In the genomic region with DNA sequence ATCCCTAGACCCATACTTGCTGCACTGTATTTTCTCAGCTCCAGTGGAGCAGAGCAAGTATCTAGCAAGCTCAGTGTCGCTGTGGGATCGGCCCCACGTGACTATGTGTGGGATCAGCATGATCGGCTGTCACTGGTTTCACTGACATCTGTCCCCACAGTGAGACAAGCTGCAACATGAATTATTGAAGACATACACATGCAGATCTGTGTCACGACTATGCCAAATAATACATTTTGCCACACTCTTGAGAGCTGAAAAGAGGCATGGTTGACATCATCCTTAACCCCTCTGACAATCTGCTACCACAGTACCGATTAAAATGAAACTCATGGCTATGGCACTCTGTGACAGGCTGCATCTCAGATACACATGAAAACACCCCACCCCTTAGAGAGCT, we compare ENCODE assay signal across 17 mouse cellular contexts. TPM values are rescaled to one million over a fixed set of nuclear protein-coding genes. Genes with fewer than 3 reads are reported as not detected.
DNase-seq lines count a peak whose midpoint lies in the region; ATAC-seq and TF ChIP-seq lines count a peak whose summit lies in the region.
"Had no signal": no experiment of that assay in that cellular context is flagged by ENCODE, and none has a peak within 500 bp of the region (broad histone marks: within the 10 kb centered on the region; RNA-seq: fewer than 3 reads in every experiment).

No protein-coding gene starts in this region.

- H3K4me1 ChIP-seq in forebrain, embryonic 13.5 days = peaks cover 3% of the 10 kb centered on the region; the same call in 1 of the 2 replicates
- H3K4me1 ChIP-seq in forebrain, embryonic 10.5 days = no peaks in the 10 kb centered on the region
- no peaks in the 10 kb centered on the region for H3K4me1 ChIP-seq in neural tube, embryonic 14.5 days (ENCODE audit: control insufficient read depth, insufficient read depth, low read length)
- H3K4me1 ChIP-seq: intestine, embryonic 15.5 days had no signal

- H3K9ac ChIP-seq in forebrain, embryonic 13.5 days = no peak overlapping the region
- H3K9ac ChIP-seq in neural tube, embryonic 14.5 days (replicated peaks; ENCODE audit: low read depth, low read length) = no peak overlapping the region
- H3K9ac ChIP-seq: heart, embryonic 15.5 days; intestine, embryonic 15.5 days had no signal

- H3K9me3 ChIP-seq in forebrain, embryonic 13.5 days (replicated peaks) = no peaks in the 10 kb centered on the region
- no peaks in the 10 kb centered on the region for H3K9me3 ChIP-seq in forebrain, embryonic 10.5 days
- H3K9me3 ChIP-seq in neural tube, embryonic 14.5 days (ENCODE audit: control insufficient read depth, low read length) = no peaks in the 10 kb centered on the region
- H3K9me3 ChIP-seq: heart, embryonic 15.5 days; intestine, embryonic 15.5 days had no signal

- ATAC-seq in forebrain, embryonic 13.5 days = peak; percentile 93
- ATAC-seq in neural tube, embryonic 14.5 days (ENCODE audit: low read depth) = peak; percentile 87
- no peak for ATAC-seq in monocyte, adult 5-6 weeks (replicated peaks; ENCODE audit: insufficient number of reproducible peaks, low FRiP score, low TSS enrichment, poor library complexity, severe bottlenecking)
- ATAC-seq: intestine, embryonic 15.5 days had no signal

- no peaks in the 10 kb centered on the region for H3K36me3 ChIP-seq in forebrain, embryonic 13.5 days (ENCODE audit: poor library complexity, severe bottlenecking)
- H3K36me3 ChIP-seq in forebrain, embryonic 10.5 days (replicated peaks) = no peaks in the 10 kb centered on the region
- no peaks in the 10 kb centered on the region for H3K36me3 ChIP-seq in neural tube, embryonic 14.5 days (ENCODE audit: control insufficient read depth, insufficient read depth, low read length)
- H3K36me3 ChIP-seq: heart, embryonic 15.5 days; intestine, embryonic 15.5 days had no signal

- H3K27me3 ChIP-seq in forebrain, embryonic 13.5 days = no peaks in the 10 kb centered on the region
- H3K27me3 ChIP-seq in forebrain, embryonic 10.5 days (ENCODE audit: poor library complexity, severe bottlenecking) = no peaks in the 10 kb centered on the region
- no peaks in the 10 kb centered on the region for H3K27me3 ChIP-seq in neural tube, embryonic 14.5 days (ENCODE audit: control insufficient read depth, insufficient read depth, low read length)
- H3K27me3 ChIP-seq: heart, embryonic 15.5 days; intestine, embryonic 15.5 days had no signal

- no peak overlapping the region for H3K27ac ChIP-seq in forebrain, embryonic 13.5 days
- no peak overlapping the region for H3K27ac ChIP-seq in forebrain, embryonic 10.5 days
- peak overlapping the region; percentile 54; the same call in 1 of the 2 replicates for H3K27ac ChIP-seq in layer of hippocampus, adult 2 months
- H3K27ac ChIP-seq in neural tube, embryonic 14.5 days (ENCODE audit: low read depth, low read length) = no peak overlapping the region
- H3K27ac ChIP-seq: heart, embryonic 15.5 days; intestine, embryonic 15.5 days had no signal

- WGBS in forebrain, embryonic 13.5 days = 58% methylated on average over 6 of the region's 6 CpGs
- 90% methylated on average over 6 of the region's 6 CpGs for WGBS in forebrain, embryonic 10.5 days
- 37% methylated on average over 6 of the region's 6 CpGs for WGBS in neural tube, embryonic 14.5 days

- no peak overlapping the region for H3K4me2 ChIP-seq in forebrain, embryonic 13.5 days
- H3K4me2 ChIP-seq in neural tube, embryonic 14.5 days (ENCODE audit: low read depth, low read length) = no peak overlapping the region
- H3K4me2 ChIP-seq: heart, embryonic 15.5 days; intestine, embryonic 15.5 days had no signal

- H3K4me3 ChIP-seq in forebrain, embryonic 13.5 days = no peak overlapping the region
- no peak overlapping the region for H3K4me3 ChIP-seq in forebrain, embryonic 10.5 days
- H3K4me3 ChIP-seq in layer of hippocampus, adult 2 months = no peak overlapping the region
- H3K4me3 ChIP-seq in neural tube, embryonic 14.5 days (ENCODE audit: low read depth, low read length) = no peak overlapping the region
- H3K4me3 ChIP-seq: erythroblast, embryonic 14.5 days; heart, embryonic 15.5 days; intestine, embryonic 15.5 days had no signal

- no peak for TF ChIP-seq CTCF in layer of hippocampus, adult 2 months (conservative IDR thresholded peaks at IDR 0.05)

- DNase-seq in forebrain, embryonic 10.5 days (ENCODE audit: extremely low spot score, low spot score) = no peak
- peak; percentile 60 for DNase-seq in brain, embryonic 18.5 days (ENCODE audit: low read depth, low spot score)
- DNase-seq in layer of hippocampus, adult 2 months (ENCODE audit: low spot score in 2 of 2) = peak; percentile 58 to 68
- DNase-seq in kidney, adult 11 months = no peak
- no peak for DNase-seq in heart, adult 9 months (ENCODE audit: low spot score in 2 of 2)
- DNase-seq: adrenal gland, postnatal 25 days; gastrocnemius, postnatal 25 days; liver; lung, postnatal 14 days had no signal

RNA-seq across cellular contexts. Expression of gene Naa11, which starts 23.7 kb away (rescaled TPM):
- 0.06 TPM in 1 of 2 replicates, not detected in the other for polyA plus RNA-seq in forebrain, embryonic 13.5 days (2015; fragmentation: Nextera tagmentation; extraction: Ambion mirVana)
- polyA plus RNA-seq in forebrain, embryonic 10.5 days (2016; fragmentation: Nextera tagmentation; extraction: Ambion mirVana) = not detected in 2 replicates
- total RNA-seq in layer of hippocampus, adult 2 months (2021) = not detected
- polyA plus RNA-seq in neural tube, embryonic 14.5 days (2014; fragmentation: Nextera tagmentation; extraction: Ambion mirVana) = not detected in 2 replicates
- not detected in 3 replicates for total RNA-seq in monocyte, adult 5-6 weeks (2017)
- total RNA-seq: adrenal gland, postnatal 25 days; gastrocnemius, postnatal 25 days had no signal
- polyA plus RNA-seq: erythroblast, embryonic 14.5 days; heart, embryonic 15.5 days; large intestine, adult 2 months; small intestine, adult 2 months had no signal

RNA-seq across cellular contexts. Expression of gene Gk2, which starts 41.0 kb away (rescaled TPM):
- not detected in 2 replicates for polyA plus RNA-seq in forebrain, embryonic 13.5 days (2015; fragmentation: Nextera tagmentation; extraction: Ambion mirVana)
- polyA plus RNA-seq in forebrain, embryonic 10.5 days (2016; fragmentation: Nextera tagmentation; extraction: Ambion mirVana) = not detected in 2 replicates
- total RNA-seq in layer of hippocampus, adult 2 months (2021) = not detected
- not detected in 2 replicates for polyA plus RNA-seq in neural tube, embryonic 14.5 days (2014; fragmentation: Nextera tagmentation; extraction: Ambion mirVana)
- not detected in 3 replicates for total RNA-seq in monocyte, adult 5-6 weeks (2017)
- total RNA-seq: adrenal gland, postnatal 25 days; gastrocnemius, postnatal 25 days had no signal
- polyA plus RNA-seq: erythroblast, embryonic 14.5 days; heart, embryonic 15.5 days; intestine, embryonic 15.5 days; large intestine, adult 2 months; small intestine, adult 2 months had no signal

Comparison
In these comparisons a context has a peak if more than half of its experiments do, and no peak if none do; other contexts are left out.
1. DNase-seq: peak in brain, embryonic 18.5 days (single experiment) and layer of hippocampus, adult 2 months (2 of 2); none in forebrain, embryonic 10.5 days (single experiment), kidney, adult 11 months (single experiment) and heart, adult 9 months (0 of 2).